Mouse (Mus musculus): ENCODE data around the gene Gng12.

Gene Gng12

DNA sequence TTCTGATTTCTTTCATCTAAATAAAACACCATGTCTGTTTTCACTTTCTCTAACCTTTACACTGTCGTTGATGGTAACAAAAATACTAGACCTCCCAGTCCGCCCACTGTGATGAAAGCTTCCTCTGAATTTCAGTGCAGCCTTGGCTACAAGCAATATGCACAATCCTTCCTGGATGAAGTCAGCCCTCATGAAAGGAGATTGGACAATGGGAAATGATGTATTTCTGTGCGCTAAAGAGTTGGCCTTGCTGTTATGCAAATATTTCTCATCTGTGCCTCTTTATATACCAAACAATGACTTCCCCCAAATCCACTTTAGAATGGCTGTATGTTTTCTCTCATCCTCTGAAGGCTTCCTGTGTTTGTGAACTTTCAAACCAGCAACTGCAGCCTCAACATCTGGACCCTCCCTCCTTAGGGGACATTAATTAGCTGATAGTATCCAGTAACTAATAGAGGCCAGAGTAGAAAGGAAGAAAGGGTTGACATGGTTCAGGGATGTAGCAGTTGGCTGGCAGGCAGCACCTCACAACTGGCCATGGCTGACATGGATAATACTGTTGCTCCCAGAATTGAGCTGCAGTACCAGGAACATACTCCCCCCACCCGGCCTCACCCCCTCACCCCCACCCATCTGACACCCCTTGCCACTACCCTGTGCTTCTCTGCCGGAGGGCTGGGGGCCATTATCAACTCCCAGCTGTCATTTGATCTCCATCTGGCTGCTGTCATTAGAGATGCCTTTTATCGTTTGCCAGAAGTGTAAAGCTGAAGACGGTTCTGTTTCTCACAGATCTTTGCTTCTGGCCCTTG, 152.9 kb downstream of the Gng12 start:
- no peak for DNase-seq (ENCODE audit: extremely low spot score, low read depth, low spot score)

DNA sequence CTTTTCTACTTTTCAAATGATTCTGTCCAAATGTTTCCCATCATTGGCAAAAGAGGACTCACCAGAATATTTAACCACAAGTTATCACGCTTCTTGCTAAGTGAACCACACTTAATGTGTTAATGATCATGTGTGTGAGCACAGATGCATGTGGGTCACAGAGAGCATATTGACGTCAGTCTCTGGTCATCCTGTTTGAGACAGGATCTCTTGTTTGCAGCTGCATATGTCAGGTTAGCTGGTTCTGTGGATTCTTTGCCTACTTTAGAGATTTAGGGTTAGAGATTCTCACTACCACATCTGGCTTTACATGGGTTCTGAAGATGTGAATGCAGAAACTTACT, 153.5 kb downstream of the Gng12 start:
- DNase-seq (ENCODE audit: extremely low spot score, low read depth, low spot score), result no peak

GRCm38 (mm10) chr6:67050063-67050462, 153.9 kb downstream of the Gng12 start:
- no peak for DNase-seq (ENCODE audit: extremely low spot score, low read depth, low spot score)

GRCm38 (mm10) chr6:67056108-67056888, 160.1 kb downstream of the Gng12 start:
- DNase-seq (ENCODE audit: extremely low spot score, low read depth, low spot score), result no peak

GRCm38 (mm10) chr6:67056889-67057564, 160.8 kb downstream of the Gng12 start:
- DNase-seq (ENCODE audit: extremely low spot score, low read depth, low spot score), result no peak

- DNase-seq (ENCODE audit: extremely low spot score, low read depth, low spot score), result no peak
Measured at GRCm38 (mm10) chr6:67057574-67057973, 161.4 kb downstream of the Gng12 start.

GRCm38 (mm10) chr6:67057991-67058696, 161.9 kb downstream of the Gng12 start:
- no peak for DNase-seq (ENCODE audit: extremely low spot score, low read depth, low spot score)

GRCm38 (mm10) chr6:67060057-67060456, 163.9 kb downstream of the Gng12 start:
- no peak for DNase-seq (ENCODE audit: extremely low spot score, low read depth, low spot score)

DNA sequence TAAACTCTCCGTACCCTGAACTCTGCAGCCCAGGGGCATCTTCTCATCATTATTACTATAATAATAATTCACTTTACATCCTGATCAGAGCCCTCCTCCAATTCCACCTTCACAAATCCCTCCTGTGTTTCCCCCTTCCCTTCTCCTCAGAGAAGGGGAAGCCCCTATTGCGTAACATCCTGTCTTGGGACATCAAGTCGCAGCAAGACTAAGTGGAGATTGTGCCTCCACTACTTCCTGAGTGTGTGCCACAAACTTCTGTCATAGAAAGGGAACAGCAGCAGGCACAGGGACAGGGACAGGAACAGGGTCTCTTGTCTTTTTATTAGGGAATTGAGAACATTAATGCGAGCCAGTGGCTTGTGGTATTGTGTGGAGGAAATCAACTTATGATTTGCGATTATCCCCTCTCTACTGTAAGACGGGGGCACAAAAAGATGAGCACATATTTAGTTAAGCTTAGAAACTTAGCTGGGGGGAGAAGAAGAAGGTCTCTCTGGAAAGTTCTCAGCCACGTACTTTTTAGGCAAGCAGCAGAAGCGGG, 173.1 kb downstream of the Gng12 start:
- DNase-seq (ENCODE audit: extremely low spot score, low read depth, low spot score), result no peak

DNA sequence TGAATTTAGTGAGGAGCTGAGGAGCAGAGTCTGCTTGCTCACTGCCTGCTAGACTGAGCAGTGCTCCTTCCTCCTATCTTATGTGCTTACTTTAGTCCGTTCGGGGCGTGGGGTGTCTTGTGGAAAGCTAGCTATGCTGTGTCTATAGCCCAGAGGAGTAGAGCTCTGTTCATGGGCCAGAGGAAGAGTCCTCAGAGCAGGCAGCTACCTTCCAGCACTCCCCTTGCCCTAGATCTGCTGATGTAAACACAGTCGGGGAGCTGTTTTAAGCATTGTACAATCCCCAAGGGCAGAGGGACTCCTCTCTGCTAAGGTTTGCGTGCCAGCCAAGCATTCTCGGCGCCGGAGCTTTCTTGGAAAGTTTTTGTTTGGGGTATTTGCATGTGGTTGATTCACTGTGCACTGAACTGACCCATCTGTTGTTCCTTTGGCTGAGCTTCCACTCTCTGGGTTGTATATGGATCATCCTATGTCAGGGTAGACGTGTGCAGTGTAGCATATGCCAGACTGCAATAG, 173.7 kb downstream of the Gng12 start:
- DNase-seq (ENCODE audit: extremely low spot score, low read depth, low spot score), result no peak
